Mouse (Mus musculus) kidney, adult 2 months (tissue): ENCODE measurements at regions not wholly inside any gene's neighbourhood (a gene's known extent, or its start where the extent isn't known, plus 50 kb on each side); places are given as distances from the start of the nearest gene placed in this dataset.

Experiments
- DNase-seq: peaks from one replicate; pipeline ENCODE4 v3.0.0; 2021
- H3K27ac ChIP-seq: fragments of 200-500 bp; 2 replicates; pipeline ENCODE4 v1.5.1; 2012; ENCODE audit warnings: low read depth, low read length, control low read depth, inconsistent platforms; ENCODE audit not compliant: insufficient read depth
- H3K27me3 ChIP-seq: fragments of 200-500 bp; replicated peaks from 2 replicates; pipeline ENCODE4 v1.6.1; 2012; ENCODE audit warnings: mild to moderate bottlenecking, moderate library complexity, low read length, inconsistent platforms; ENCODE audit not compliant: control insufficient read depth, insufficient read depth
- H3K36me3 ChIP-seq: fragments of 200-500 bp; 2 replicates; pipeline ENCODE4 v1.6.1; 2012; ENCODE audit warnings: mild to moderate bottlenecking, moderate library complexity, low read length, inconsistent platforms; ENCODE audit not compliant: control insufficient read depth, insufficient read depth
- H3K4me1 ChIP-seq: fragments of 200-500 bp; 2 replicates; pipeline ENCODE4 v1.6.1; 2011; ENCODE audit warnings: low read length; ENCODE audit not compliant: control insufficient read depth, insufficient read depth
- H3K4me3 ChIP-seq: fragments of 200-500 bp; 2 replicates; pipeline ENCODE4 v1.5.1; 2011; ENCODE audit warnings: mild to moderate bottlenecking, low read depth, low read length, control low read depth; ENCODE audit not compliant: insufficient read depth
- CTCF ChIP-seq: fragments of 200-500 bp; conservative IDR thresholded peaks from 2 replicates; pipeline ENCODE4 v1.5.1; 2011; ENCODE audit warnings: low read depth, mild to moderate bottlenecking, control low read depth, low read length, moderate library complexity, mixed read lengths; ENCODE audit not compliant: insufficient read depth, insufficient read length
- POLR2A ChIP-seq: fragments of 200-500 bp; IDR thresholded peaks from one replicate; pipeline ENCODE4 v1.6.1; 2011; ENCODE audit warnings: low read depth, low read length, control low read depth
- WGBS: fragments of 180-500 bp; shearing (Covaris S2); methylation state at CpG from one replicate; pipeline ENCODE4 v1.1.7; 2018; 5-methylcytosine and 5-hydroxymethylcytosine counted together

- Histone ChIP-seq H3K27me3 (no peaks in the 10 kb centered on the region), H3K36me3 (no peaks in the 10 kb centered on the region), H3K4me3 (no peak overlapping the region), H3K27ac (no peak overlapping the region), H3K4me1 (no peaks in the 10 kb centered on the region)
- no peak for TF ChIP-seq CTCF
- no peak for TF ChIP-seq POLR2A
- 72% methylated on average over 3 of the region's 3 CpGs for WGBS
- DNase-seq = no peak
These were observed 254.2 kb upstream of the Eif4g2 start for GRCm38 (mm10) chr7:111337053-111337452.

DNA sequence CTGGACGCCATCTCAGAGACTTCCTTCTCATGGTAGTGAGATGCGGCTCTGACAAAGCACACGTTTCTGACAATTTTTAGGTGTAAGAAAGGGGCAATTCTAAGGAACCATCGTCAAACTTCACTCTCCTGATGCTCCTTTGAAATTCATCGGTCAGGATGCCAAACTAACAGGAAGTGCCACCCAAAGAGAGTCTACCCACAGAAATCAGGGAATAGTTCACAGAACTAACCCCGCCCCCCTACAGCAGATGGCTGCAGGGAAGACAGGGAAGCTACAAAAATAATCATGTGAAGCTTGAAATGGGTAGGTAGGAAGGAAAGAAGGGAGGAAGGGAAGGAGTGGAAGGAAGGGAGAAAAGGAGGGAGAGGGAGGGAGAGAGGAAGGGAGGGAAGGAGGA lies 240.1 kb upstream of the Eif4g2 start:
- Histone ChIP-seq H3K27me3 (no peaks in the 10 kb centered on the region), H3K4me1 (no peaks in the 10 kb centered on the region), H3K4me3 (no peak overlapping the region), H3K36me3 (no peaks in the 10 kb centered on the region), H3K27ac (no peak overlapping the region)
- no peak for DNase-seq
- 81% methylated on average over 6 of the region's 6 CpGs for WGBS
- TF ChIP-seq CTCF = no peak
- no peak for TF ChIP-seq POLR2A

DNA sequence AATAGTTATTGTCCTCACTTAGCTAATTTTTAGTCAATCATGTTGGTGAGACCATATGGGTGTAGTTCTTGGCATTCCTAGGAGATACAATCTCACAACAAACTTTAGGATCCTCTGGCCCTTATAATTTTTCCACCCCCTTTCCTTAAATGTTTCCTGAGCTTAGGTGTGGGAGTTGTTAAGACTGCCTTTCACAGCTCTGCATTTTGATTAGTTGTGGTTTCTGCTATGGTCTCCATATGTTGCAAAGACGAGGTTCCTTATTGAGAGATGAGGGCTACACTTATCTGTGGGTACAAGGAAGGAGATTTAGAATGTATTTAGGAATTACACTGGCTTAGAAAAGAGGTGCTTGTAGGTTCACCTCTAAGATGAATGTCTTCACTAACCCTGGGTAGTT lies 237.1 kb upstream of the Eif4g2 start:
- WGBS = 92% methylated on average over 1 of the region's 1 CpGs
- no peak overlapping the region for H3K27ac ChIP-seq
- H3K36me3 ChIP-seq = no peaks in the 10 kb centered on the region
- DNase-seq = no peak
- H3K27me3 ChIP-seq = no peaks in the 10 kb centered on the region
- H3K4me1 ChIP-seq = no peaks in the 10 kb centered on the region
- no peak overlapping the region for H3K4me3 ChIP-seq
- TF ChIP-seq POLR2A = no peak
- TF ChIP-seq CTCF = no peak

DNA sequence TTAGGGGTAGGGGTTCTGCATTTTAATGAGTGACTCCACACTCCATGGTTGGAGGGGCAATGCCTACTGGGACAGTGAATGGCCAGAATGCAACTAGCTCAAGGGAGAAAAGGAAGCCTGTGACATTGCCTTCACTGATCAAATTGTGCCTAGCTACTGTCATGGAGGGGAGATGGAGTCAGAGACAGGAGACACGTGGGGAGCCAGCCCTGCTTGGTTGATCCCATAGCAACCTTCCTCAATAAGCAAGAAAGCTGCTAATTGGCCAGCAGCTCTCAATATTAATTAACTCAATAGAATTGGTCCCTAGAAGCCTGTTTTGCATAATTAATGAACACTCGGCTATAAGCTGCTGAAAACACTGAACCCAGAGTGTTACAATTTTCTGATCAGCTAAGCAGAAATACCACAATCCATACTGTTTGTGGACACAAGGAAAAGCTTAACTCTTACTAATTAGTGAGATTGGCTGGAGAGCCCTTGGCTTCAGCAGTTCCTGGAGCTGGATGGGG lies 233.7 kb upstream of the Eif4g2 start:
- Histone ChIP-seq H3K4me1 (no peaks in the 10 kb centered on the region), H3K36me3 (no peaks in the 10 kb centered on the region), H3K27ac (no peak overlapping the region), H3K4me3 (no peak overlapping the region), H3K27me3 (no peaks in the 10 kb centered on the region)
- no peak for DNase-seq
- TF ChIP-seq POLR2A = no peak
- TF ChIP-seq CTCF = no peak
- 77% methylated on average over 2 of the region's 2 CpGs for WGBS

DNA sequence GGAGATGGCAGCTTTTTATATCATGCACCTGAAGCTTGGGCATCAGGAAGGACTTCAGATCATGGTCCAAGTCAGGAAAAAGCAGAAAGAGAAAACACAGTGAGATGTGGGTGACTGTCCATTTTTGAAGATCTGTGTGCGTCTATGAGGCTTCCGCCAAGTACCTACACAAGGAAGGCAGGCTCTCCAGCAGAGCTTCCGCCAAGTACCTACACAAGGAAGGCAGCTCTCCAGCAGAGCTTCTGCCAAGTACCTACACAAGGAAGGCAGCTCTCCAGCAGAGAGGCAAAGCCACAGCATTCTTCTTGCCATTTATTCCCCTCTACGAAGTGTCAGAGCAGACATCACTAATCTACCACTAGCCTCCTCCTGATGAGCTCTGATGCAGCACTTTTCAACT lies 231.1 kb upstream of the Eif4g2 start:
- no peaks in the 10 kb centered on the region for H3K4me1 ChIP-seq
- WGBS = 91% methylated on average over 4 of the region's 4 CpGs
- no peak overlapping the region for H3K4me3 ChIP-seq
- no peaks in the 10 kb centered on the region for H3K36me3 ChIP-seq
- DNase-seq = no peak
- TF ChIP-seq CTCF (no peak), POLR2A (no peak)
- H3K27me3 ChIP-seq = no peaks in the 10 kb centered on the region
- no peak overlapping the region for H3K27ac ChIP-seq

GRCm38 (mm10) chr7:111305196-111305595 lies 222.4 kb upstream of the Eif4g2 start:
- no peak overlapping the region for H3K4me3 ChIP-seq
- no peak overlapping the region for H3K27ac ChIP-seq
- no peaks in the 10 kb centered on the region for H3K4me1 ChIP-seq
- no peak for TF ChIP-seq POLR2A
- no peak for TF ChIP-seq CTCF
- DNase-seq = peak; percentile 4
- no peaks in the 10 kb centered on the region for H3K36me3 ChIP-seq
- H3K27me3 ChIP-seq = no peaks in the 10 kb centered on the region

GRCm38 (mm10) chr7:111301791-111302488 lies 219.1 kb upstream of the Eif4g2 start:
- 78% methylated on average over 16 of the region's 16 CpGs for WGBS
- Histone ChIP-seq H3K4me3 (no peak overlapping the region), H3K36me3 (no peaks in the 10 kb centered on the region), H3K27me3 (no peaks in the 10 kb centered on the region), H3K27ac (no peak overlapping the region), H3K4me1 (no peaks in the 10 kb centered on the region)
- no peak for DNase-seq
- TF ChIP-seq CTCF (no peak), POLR2A (no peak)
